Mouse (Mus musculus) C2C12 (cell line): ENCODE measurements around the gene Aurkb.

Source experiments
- CTCF ChIP-seq: IDR thresholded peaks from one replicate; pipeline ENCODE4 v1.5.1; 2011; ENCODE audit not compliant: control insufficient read depth, insufficient read depth, insufficient read length
- MAX ChIP-seq: IDR thresholded peaks from one replicate; pipeline ENCODE4 v1.6.1; 2011; ENCODE audit warnings: mild to moderate bottlenecking, control low read depth
- MYOD1 ChIP-seq: IDR thresholded peaks from one replicate; pipeline ENCODE4 v1.6.1; 2011; ENCODE audit warnings: low read depth; ENCODE audit not compliant: control insufficient read depth, insufficient read length
- USF1 ChIP-seq: IDR thresholded peaks from one replicate; pipeline ENCODE4 v1.6.1; 2011; ENCODE audit warnings: low read depth, mild to moderate bottlenecking, control low read depth, moderate library complexity

DNA sequence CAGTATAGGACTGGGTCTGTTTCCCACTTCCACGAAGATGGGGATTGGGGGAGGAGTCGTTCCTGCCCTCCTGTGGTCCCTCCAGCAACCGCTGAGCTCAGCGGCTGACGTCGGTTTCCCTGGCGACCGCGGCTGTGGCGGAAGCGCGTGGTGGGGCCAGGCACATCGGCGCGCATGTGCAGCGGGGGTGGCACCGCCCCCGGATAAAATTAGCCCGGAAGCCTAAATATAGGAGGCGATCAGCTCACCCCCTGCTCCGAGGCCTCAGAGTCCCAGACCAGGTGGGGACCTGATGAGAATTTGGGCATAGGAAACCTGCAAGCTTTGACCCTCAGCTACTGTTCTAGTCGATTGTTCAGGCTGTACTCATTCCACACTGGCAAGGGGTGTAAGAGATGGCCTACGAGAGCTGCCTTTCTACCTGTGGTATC is 54.5 kb downstream of the Aurkb start:
- TF ChIP-seq CTCF (no peak), MYOD1 (no peak), MAX (no peak), USF1 (no peak)
